Mouse (Mus musculus) CH12.LX (cell line): ENCODE results near the gene Pms2. TPM values are rescaled to one million over a fixed set of nuclear protein-coding genes. Genes with fewer than 3 reads are reported as not detected.

Experiments
- DNase-seq: peaks from one replicate; pipeline ENCODE4 v3.0.0-alpha.2; 2013; ENCODE audit errors: extremely low read depth
- H3K27ac ChIP-seq: 2 replicates; pipeline ENCODE4 v1.5.1; 2012; ENCODE audit warnings: low read depth, mild to moderate bottlenecking, control low read depth, moderate library complexity; ENCODE audit not compliant: insufficient read depth
- H3K27me3 ChIP-seq: replicated peaks from 2 replicates; pipeline ENCODE3; 2012; ENCODE audit warnings: inconsistent platforms
- H3K36me3 ChIP-seq, 2 experiments: replicated peaks in 1 of 2; 2 replicates each; pipeline versions ENCODE3 to v1.6.1; 2012; ENCODE audit warnings: inconsistent platforms in 1 of 2, low read length in 1 of 2, mild to moderate bottlenecking in 1 of 2, mixed read lengths in 1 of 2, moderate library complexity in 1 of 2; ENCODE audit not compliant: control insufficient read depth in 1 of 2, insufficient read depth in 1 of 2
- H3K4me1 ChIP-seq, 2 experiments: 2 replicates each; pipeline ENCODE4 v1.6.1; 2012; ENCODE audit warnings: inconsistent platforms in 1 of 2, moderate library complexity in 1 of 2; ENCODE audit not compliant: insufficient read depth in 2 of 2, control insufficient read depth in 1 of 2
- H3K4me2 ChIP-seq: 2 replicates; pipeline ENCODE4 v1.6.1; 2012; ENCODE audit warnings: low read depth, mild to moderate bottlenecking, control low read depth; ENCODE audit not compliant: poor library complexity, insufficient read depth, severe bottlenecking
- H3K4me3 ChIP-seq, 3 experiments: fragments of 150-350 bp in 1 of 3; sonication (generic) in 1 of 3; replicated peaks in 1 of 3; 2 replicates each; pipeline versions ENCODE3 to v1.5.1; 2011 to 2012; ENCODE audit warnings: low read depth in 2 of 3, low read length in 2 of 3, mild to moderate bottlenecking in 2 of 3, moderate library complexity in 2 of 3, control low read depth in 1 of 3, improper control_type of control experiment in 1 of 3, inconsistent platforms in 1 of 3, mixed read lengths in 1 of 3; ENCODE audit not compliant: poor library complexity in 1 of 3
- H3K79me2 ChIP-seq: replicated peaks from 2 replicates; pipeline ENCODE4 v1.6.1; 2012; ENCODE audit warnings: mild to moderate bottlenecking, moderate library complexity; ENCODE audit not compliant: control insufficient read depth, poor library complexity, insufficient read depth, severe bottlenecking; ENCODE audit errors: extremely low read depth
- H3K9ac ChIP-seq: 2 replicates; pipeline ENCODE4 v1.6.1; 2012; ENCODE audit warnings: low read depth, mild to moderate bottlenecking, control low read depth, moderate library complexity; ENCODE audit not compliant: insufficient read depth
- H3K9me3 ChIP-seq: replicated peaks from 2 replicates; pipeline ENCODE3; 2012; ENCODE audit warnings: low read length, inconsistent platforms, mixed read lengths
- BHLHE40 ChIP-seq: IDR thresholded peaks from 2 replicates; pipeline ENCODE4 v1.6.1; 2011; ENCODE audit warnings: mild to moderate bottlenecking, low read depth, low read length, improper control_type of control experiment
- CHD1 ChIP-seq: IDR thresholded peaks from 2 replicates; pipeline ENCODE4 v1.6.1; 2012; ENCODE audit warnings: low read depth, low read length, improper control_type of control experiment, inconsistent platforms
- CHD2 ChIP-seq: IDR thresholded peaks from 2 replicates; pipeline ENCODE4 v1.6.1; 2011; ENCODE audit warnings: low read length, improper control_type of control experiment
- E2F4 ChIP-seq: IDR thresholded peaks from 2 replicates; pipeline ENCODE4 v1.6.1; 2011; ENCODE audit warnings: low read depth, low read length, improper control_type of control experiment; ENCODE audit not compliant: insufficient replicate concordance
- ELF1 ChIP-seq: IDR thresholded peaks from 2 replicates; pipeline ENCODE4 v1.6.1; 2014; ENCODE audit warnings: low read depth, mild to moderate bottlenecking, inconsistent platforms, low read length, improper control_type of control experiment
- ETS1 ChIP-seq: conservative IDR thresholded peaks from 2 replicates; pipeline ENCODE4 v1.6.1; 2012; ENCODE audit warnings: low read depth, mild to moderate bottlenecking, inconsistent platforms, low read length, improper control_type of control experiment, moderate library complexity
- GABPA ChIP-seq: IDR thresholded peaks from 2 replicates; pipeline ENCODE4 v1.6.1; 2012; ENCODE audit warnings: low read depth, low read length, improper control_type of control experiment, inconsistent platforms; ENCODE audit not compliant: insufficient replicate concordance
- HCFC1 ChIP-seq: IDR thresholded peaks from 2 replicates; pipeline ENCODE4 v1.6.1; 2012; ENCODE audit warnings: low read depth, mild to moderate bottlenecking, inconsistent platforms, low read length, improper control_type of control experiment
- KAT2A ChIP-seq: IDR thresholded peaks from 2 replicates; pipeline ENCODE4 v1.6.1; 2012; ENCODE audit warnings: low read length, improper control_type of control experiment, inconsistent platforms; ENCODE audit not compliant: insufficient replicate concordance
- MAFK ChIP-seq: IDR thresholded peaks from 2 replicates; pipeline ENCODE4 v1.6.1; 2011; ENCODE audit warnings: low read length, improper control_type of control experiment; ENCODE audit not compliant: insufficient replicate concordance
- MAX ChIP-seq: IDR thresholded peaks from 2 replicates; pipeline ENCODE4 v1.6.1; 2011; ENCODE audit warnings: low read length, improper control_type of control experiment
- MEF2A ChIP-seq: IDR thresholded peaks from 2 replicates; pipeline ENCODE4 v1.6.1; 2014; ENCODE audit warnings: low read depth, mild to moderate bottlenecking, inconsistent platforms, low read length, improper control_type of control experiment, borderline replicate concordance
- NELFE ChIP-seq: IDR thresholded peaks from 2 replicates; pipeline ENCODE4 v1.6.1; 2011; ENCODE audit warnings: low read depth, low read length, improper control_type of control experiment
- NRF1 ChIP-seq: IDR thresholded peaks from 2 replicates; pipeline ENCODE4 v1.6.1; 2014; ENCODE audit warnings: low read depth, mild to moderate bottlenecking, inconsistent platforms, low read length, improper control_type of control experiment, moderate library complexity
- POLR2A ChIP-seq: IDR thresholded peaks from 2 replicates; pipeline ENCODE4 v1.6.1; 2011; ENCODE audit warnings: low read depth, mild to moderate bottlenecking, improper control_type of control experiment, low read length
- POLR2AphosphoS2 ChIP-seq: IDR thresholded peaks from 2 replicates; pipeline ENCODE4 v1.6.1; 2011; ENCODE audit warnings: low read depth, low read length, improper control_type of control experiment
- SMC3 ChIP-seq: IDR thresholded peaks from 2 replicates; pipeline ENCODE4 v1.6.1; 2011; ENCODE audit warnings: low read depth, low read length, improper control_type of control experiment
- UBTF ChIP-seq: IDR thresholded peaks from 2 replicates; pipeline ENCODE4 v1.6.1; 2012; ENCODE audit warnings: low read depth, mild to moderate bottlenecking, inconsistent platforms, low read length, improper control_type of control experiment, moderate library complexity
- USF1 ChIP-seq: IDR thresholded peaks from 2 replicates; pipeline ENCODE4 v1.6.1; 2014; ENCODE audit warnings: low read depth, mild to moderate bottlenecking, inconsistent platforms, low read length, improper control_type of control experiment
- ZC3H11A ChIP-seq: IDR thresholded peaks from 2 replicates; pipeline ENCODE4 v1.6.1; 2012; ENCODE audit warnings: low read depth, mild to moderate bottlenecking, inconsistent platforms, low read length, improper control_type of control experiment
- ZNF384 ChIP-seq: IDR thresholded peaks from 2 replicates; pipeline ENCODE4 v1.6.1; 2012; ENCODE audit warnings: low read depth, low read length, improper control_type of control experiment, inconsistent platforms
- dilution Hi-C: fragments of 300-500 bp; cut with MboI; formaldehyde crosslinking; loops from 2 replicates; pipeline ENCODE4 v1.14.3; 2020; ENCODE audit warnings: low sequenced_read_pairs; ENCODE audit not compliant: extremely low pct_unique_long_range_greater_than_20kb, extremely low pct_ligation_motif_present
- in situ Hi-C: fragments of 300-500 bp; cut with MboI; formaldehyde crosslinking; loops from 3 replicates; pipeline ENCODE4 v1.14.3; 2019; ENCODE audit warnings: low sequenced_read_pairs, low pct_ligation_motif_present, low pct_unique_long_range_greater_than_20kb, mixed read lengths
- polyA plus RNA-seq: library from polyadenylated mRNA; unstranded; fragments of >175 nt; gene quantifications from 2 replicates; pipeline ENCODE4 v1.2.1, GENCODE M21; 2012; ENCODE audit warnings: low read depth; ENCODE audit not compliant: insufficient read length
- total RNA-seq, 2 experiments: library from RNA; depleted of rRNA; stranded (reverse); fragments of 300-350 nt in 1 of 2; fragments of >200 nt in 1 of 2; gene quantifications; 2 replicates each; pipeline ENCODE4 v1.2.3; 2012 to 2014

Gene Pms2
- total and polyA plus RNA-seq, 3 experiments: 22.2 to 31.8 (median 25.6) TPM

- dilution Hi-C loops: no loop called here
- Histone ChIP-seq H3K4me1 (no peaks in the 10 kb centered on the region), H3K4me2 (no peak overlapping the region), H3K27ac (no peak overlapping the region), H3K4me3 (no peak overlapping the region), H3K36me3 (no peaks in the 10 kb centered on the region), H3K9ac (no peak overlapping the region), H3K79me2 (no peaks in the 10 kb centered on the region), H3K27me3 (no peaks in the 10 kb centered on the region), H3K9me3 (no peaks in the 10 kb centered on the region)
- in situ Hi-C loops: no loop called here
- TF ChIP-seq SMC3 (no peak), GABPA (no peak), UBTF (no peak), USF1 (no peak), MAFK (no peak), ETS1 (no peak), KAT2A (no peak), POLR2A (no peak), ELF1 (no peak), BHLHE40 (no peak), NRF1 (no peak), POLR2AphosphoS2 (no peak), MEF2A (no peak), E2F4 (no peak), CHD1 (no peak)
- no peak for DNase-seq
Observed at GRCm38 (mm10) chr5:143965586-143966345, 56.0 kb downstream of the Pms2 start.

- no peak for DNase-seq
- Histone ChIP-seq H3K27ac (no peak overlapping the region), H3K4me2 (no peak overlapping the region), H3K9me3 (no peaks in the 10 kb centered on the region), H3K36me3 (no peaks in the 10 kb centered on the region), H3K9ac (no peak overlapping the region), H3K4me1 (no peaks in the 10 kb centered on the region), H3K79me2 (no peaks in the 10 kb centered on the region), H3K4me3 (no peak overlapping the region), H3K27me3 (no peaks in the 10 kb centered on the region)
- dilution Hi-C loops: no loop called here
- no peak for TF ChIP-seq USF1
- TF ChIP-seq SMC3: no peak
- no peak for TF ChIP-seq HCFC1
- TF ChIP-seq POLR2AphosphoS2: no peak
- TF ChIP-seq NRF1: no peak
- TF ChIP-seq MAX: no peak
- TF ChIP-seq NELFE: no peak
- TF ChIP-seq BHLHE40: no peak
- no peak for TF ChIP-seq CHD2
- TF ChIP-seq GABPA: no peak
- no peak for TF ChIP-seq ZNF384
- TF ChIP-seq ZC3H11A: no peak
- in situ Hi-C loops: no loop called here
Observed at GRCm38 (mm10) chr5:143966671-143967070, 56.9 kb downstream of the Pms2 start.
